Mouse (Mus musculus): ENCODE data around the gene Maff. TPM values are rescaled to one million over a fixed set of nuclear protein-coding genes. Genes with fewer than 3 reads are reported as not detected.

Maff gene
- polyA plus RNA-seq, 1 experiment from 2014 or later, result 2.3 TPM

DNA sequence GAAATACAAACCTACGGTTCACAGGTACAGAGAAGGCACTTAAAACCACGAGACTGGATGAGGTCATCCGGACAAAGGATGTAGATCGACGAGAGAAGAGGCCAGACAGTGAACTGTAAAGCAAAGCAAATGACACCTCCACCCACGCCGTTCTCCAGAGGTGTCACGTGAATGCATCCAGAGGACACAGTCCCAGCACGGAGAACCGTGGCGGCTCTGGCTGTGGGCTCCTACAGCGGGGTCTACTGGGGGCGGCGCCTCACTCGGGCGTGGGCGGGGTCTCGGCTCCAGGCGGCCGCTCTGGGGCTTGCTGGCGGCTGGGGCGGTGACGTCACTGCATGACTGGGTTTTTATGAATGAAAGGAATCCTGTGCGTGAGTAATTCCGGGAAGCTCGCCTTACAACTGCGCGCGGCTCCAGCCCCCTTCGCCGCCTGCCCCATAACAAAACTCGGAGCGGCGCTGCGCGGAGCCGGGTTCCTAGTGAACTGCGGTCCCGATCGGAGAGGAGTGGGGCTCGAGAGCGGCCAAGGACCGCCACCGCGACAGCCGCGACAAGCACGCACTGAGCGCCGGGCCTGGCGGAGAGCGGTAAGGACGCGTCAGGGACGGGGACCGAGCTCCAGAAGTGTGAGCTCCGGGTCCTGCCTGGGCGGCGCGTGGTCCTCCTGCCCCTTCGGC, 884 bp downstream of the Maff start:
- Histone ChIP-seq H3K4me2 (peak overlapping the region; percentile 99), H3K4me3 (ENCODE audit: low read depth, low read length) (peak overlapping the region; percentile 76), H3K9ac (ENCODE audit: low read length) (peak overlapping the region; percentile 73), H3K27me3 (ENCODE audit: control insufficient read depth, insufficient read depth, low read length) (peaks cover 6% of the 10 kb centered on the region), H3K4me1 (ENCODE audit: control insufficient read depth, insufficient read depth, low read length) (peaks cover 5% of the 10 kb centered on the region; the same call in 1 of the 2 replicates), H3K36me3 (ENCODE audit: control insufficient read depth, insufficient read depth, low read length) (no peaks in the 10 kb centered on the region), H3K9me3 (ENCODE audit: control insufficient read depth, low read length) (no peaks in the 10 kb centered on the region), H3K27ac (ENCODE audit: low read depth, low read length) (peak overlapping the region; percentile 40)
- DNase-seq (ENCODE audit: low spot score, missing footprints), result peak; percentile 99
- ATAC-seq (ENCODE audit: low FRiP score), result peak; percentile 91
- WGBS, result under 1% methylated on average over 60 of the region's 61 CpGs

DNA sequence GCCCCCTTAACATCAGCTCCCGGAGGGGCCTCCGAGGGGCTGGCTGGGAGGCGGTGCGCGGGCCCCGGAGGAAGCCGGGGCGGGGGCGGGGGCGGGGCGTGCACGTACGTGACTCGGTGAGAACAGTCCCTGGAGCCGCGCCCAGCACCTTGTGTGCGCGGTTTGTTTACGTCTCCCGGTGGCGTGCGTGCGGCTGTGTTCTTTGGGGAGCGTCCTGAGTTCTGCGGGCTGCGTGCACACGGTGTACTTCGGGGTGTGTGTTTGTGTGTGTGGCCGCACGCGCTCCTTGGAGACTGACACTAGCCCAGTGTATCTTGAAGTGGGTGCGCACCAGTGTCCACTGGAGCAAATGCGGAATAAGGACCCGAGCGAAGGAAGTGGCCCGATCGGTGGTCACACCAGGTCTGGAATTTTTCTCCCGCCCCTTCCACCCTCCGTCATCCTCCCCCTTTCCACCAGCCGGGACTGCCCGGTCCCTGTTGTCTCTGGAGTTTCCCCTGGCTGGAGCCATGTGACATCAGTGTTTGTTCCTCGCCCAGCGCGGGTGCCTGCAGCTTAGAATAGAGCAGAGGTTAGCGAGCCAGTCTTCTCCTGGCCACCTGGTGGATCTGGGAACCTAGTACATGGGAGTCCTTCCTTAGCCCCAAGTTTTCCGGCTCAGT, 1.6 kb downstream of the Maff start:
- Histone ChIP-seq H3K27me3 (ENCODE audit: control insufficient read depth, insufficient read depth, low read length) (peaks cover 6% of the 10 kb centered on the region), H3K9me3 (ENCODE audit: control insufficient read depth, low read length) (no peaks in the 10 kb centered on the region), H3K4me1 (ENCODE audit: control insufficient read depth, insufficient read depth, low read length) (peaks cover 5% of the 10 kb centered on the region; the same call in 1 of the 2 replicates), H3K36me3 (ENCODE audit: control insufficient read depth, insufficient read depth, low read length) (no peaks in the 10 kb centered on the region), H3K4me3 (ENCODE audit: low read depth, low read length) (peak overlapping the region; percentile 76), H3K9ac (ENCODE audit: low read length) (peak overlapping the region; percentile 73), H3K27ac (ENCODE audit: low read depth, low read length) (peak overlapping the region; percentile 40; the same call in 1 of the 2 replicates), H3K4me2 (peak overlapping the region; percentile 99)
- peak; percentile 94 for DNase-seq (ENCODE audit: low spot score, missing footprints)
- ATAC-seq (ENCODE audit: low FRiP score), result peak; percentile 51
- 1% methylated on average over 44 of the region's 46 CpGs for WGBS

GRCm38 (mm10) chr15:79348651-79349050, 2.2 kb downstream of the Maff start:
- H3K9ac ChIP-seq (ENCODE audit: low read length), result no peak overlapping the region
- H3K27ac ChIP-seq (ENCODE audit: low read depth, low read length), result no peak overlapping the region
- H3K27me3 ChIP-seq (ENCODE audit: control insufficient read depth, insufficient read depth, low read length), result peaks cover 6% of the 10 kb centered on the region
- H3K36me3 ChIP-seq (ENCODE audit: control insufficient read depth, insufficient read depth, low read length), result no peaks in the 10 kb centered on the region
- ATAC-seq (ENCODE audit: low FRiP score) (no peak), DNase-seq (ENCODE audit: low spot score, missing footprints) (no peak)
- H3K4me1 ChIP-seq (ENCODE audit: control insufficient read depth, insufficient read depth, low read length), result peaks cover 5% of the 10 kb centered on the region; the same call in 1 of the 2 replicates
- H3K4me3 ChIP-seq (ENCODE audit: low read depth, low read length), result peak overlapping the region; percentile 76
- H3K4me2 ChIP-seq, result peak overlapping the region; percentile 99
- no peaks in the 10 kb centered on the region for H3K9me3 ChIP-seq (ENCODE audit: control insufficient read depth, low read length)
- WGBS, result 78% methylated on average over 8 of the region's 8 CpGs

DNA sequence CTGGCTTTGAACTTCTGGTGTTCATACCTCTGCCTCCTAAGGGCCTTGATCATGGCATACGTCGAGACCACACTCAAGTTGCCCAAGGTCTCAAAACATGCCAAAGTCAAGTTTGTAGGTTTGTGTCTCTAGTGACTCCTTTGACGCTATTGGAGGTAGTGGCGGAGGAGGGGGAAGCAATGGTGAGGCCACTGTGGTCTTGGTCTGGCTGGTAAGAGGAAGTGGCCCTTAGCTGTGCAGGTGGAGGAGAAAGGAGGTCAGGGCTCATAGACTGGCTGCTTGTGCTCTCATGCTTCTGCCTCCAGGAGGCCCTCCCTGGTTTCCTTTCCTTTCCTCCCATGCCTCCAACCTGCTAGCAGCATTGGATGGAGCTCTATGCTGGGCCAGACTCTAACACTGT, 4.4 kb downstream of the Maff start:
- Histone ChIP-seq H3K9me3 (ENCODE audit: control insufficient read depth, low read length) (no peaks in the 10 kb centered on the region), H3K4me1 (ENCODE audit: control insufficient read depth, insufficient read depth, low read length) (peaks cover 5% of the 10 kb centered on the region; the same call in 1 of the 2 replicates), H3K4me2 (no peak overlapping the region), H3K9ac (ENCODE audit: low read length) (no peak overlapping the region), H3K36me3 (ENCODE audit: control insufficient read depth, insufficient read depth, low read length) (no peaks in the 10 kb centered on the region), H3K4me3 (ENCODE audit: low read depth, low read length) (no peak overlapping the region), H3K27me3 (ENCODE audit: control insufficient read depth, insufficient read depth, low read length) (peaks cover 8% of the 10 kb centered on the region), H3K27ac (ENCODE audit: low read depth, low read length) (no peak overlapping the region)
- DNase-seq (ENCODE audit: low spot score, missing footprints) (no peak), ATAC-seq (ENCODE audit: low FRiP score) (no peak)
- 96% methylated on average over 4 of the region's 4 CpGs for WGBS

DNA sequence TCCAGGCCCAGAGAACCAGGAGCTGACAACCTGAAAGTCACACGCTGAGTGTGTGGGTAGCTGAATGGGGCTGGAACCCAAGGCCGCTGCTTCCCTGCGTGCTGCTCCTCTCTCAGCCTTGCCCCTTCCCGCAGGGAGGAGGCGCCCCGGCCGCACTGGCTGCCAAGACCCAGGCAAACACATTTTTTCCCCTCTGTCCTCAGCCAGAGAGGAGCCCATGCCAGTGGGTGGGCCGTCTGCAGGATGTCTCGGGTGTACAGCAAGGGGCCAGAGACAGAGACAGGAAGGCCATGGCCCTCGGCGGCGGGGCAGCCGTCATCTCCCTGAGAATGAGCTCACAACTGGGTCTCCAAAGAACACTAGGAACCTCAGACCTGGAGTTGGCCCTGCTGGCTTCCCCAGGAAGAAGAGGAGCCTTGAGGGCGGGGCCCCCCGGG, 4.9 kb downstream of the Maff start:
- Histone ChIP-seq H3K27me3 (ENCODE audit: control insufficient read depth, insufficient read depth, low read length) (peaks cover 9% of the 10 kb centered on the region), H3K9me3 (ENCODE audit: control insufficient read depth, low read length) (no peaks in the 10 kb centered on the region), H3K4me2 (no peak overlapping the region), H3K27ac (ENCODE audit: low read depth, low read length) (no peak overlapping the region), H3K4me1 (ENCODE audit: control insufficient read depth, insufficient read depth, low read length) (peaks cover 5% of the 10 kb centered on the region; the same call in 1 of the 2 replicates), H3K4me3 (ENCODE audit: low read depth, low read length) (no peak overlapping the region), H3K36me3 (ENCODE audit: control insufficient read depth, insufficient read depth, low read length) (no peaks in the 10 kb centered on the region), H3K9ac (ENCODE audit: low read length) (no peak overlapping the region)
- 29% methylated on average over 15 of the region's 15 CpGs for WGBS
- ATAC-seq (ENCODE audit: low FRiP score), result no peak
- no peak for DNase-seq (ENCODE audit: low spot score, missing footprints)

DNA sequence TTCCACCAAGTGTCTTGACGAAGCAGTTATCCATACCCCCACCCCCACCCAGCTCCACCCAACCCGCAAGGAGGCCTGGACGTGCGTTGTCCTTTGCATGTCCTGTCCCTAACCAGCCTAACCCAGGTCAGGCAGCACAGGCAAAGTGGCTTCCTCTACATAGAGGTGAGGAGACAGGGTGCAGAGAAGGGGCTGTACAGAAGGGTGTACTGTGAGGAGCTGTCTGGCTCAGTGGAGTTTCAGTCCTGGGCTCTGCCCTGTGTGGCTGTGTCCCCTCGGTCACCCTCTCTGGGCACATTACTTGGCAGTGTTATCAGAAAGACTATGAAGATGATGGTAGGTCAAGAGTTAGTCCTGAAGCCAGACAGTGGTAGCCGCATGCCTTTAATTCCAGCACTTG, 6.1 kb downstream of the Maff start:
- ATAC-seq (ENCODE audit: low FRiP score) (no peak), DNase-seq (ENCODE audit: low spot score, missing footprints) (no peak)
- Histone ChIP-seq H3K4me3 (ENCODE audit: low read depth, low read length) (no peak overlapping the region), H3K4me1 (ENCODE audit: control insufficient read depth, insufficient read depth, low read length) (peaks cover 11% of the 10 kb centered on the region; the same call in 1 of the 2 replicates), H3K9ac (ENCODE audit: low read length) (no peak overlapping the region), H3K9me3 (ENCODE audit: control insufficient read depth, low read length) (no peaks in the 10 kb centered on the region), H3K36me3 (ENCODE audit: control insufficient read depth, insufficient read depth, low read length) (no peaks in the 10 kb centered on the region), H3K27ac (ENCODE audit: low read depth, low read length) (no peak overlapping the region), H3K27me3 (ENCODE audit: control insufficient read depth, insufficient read depth, low read length) (peaks cover 20% of the 10 kb centered on the region), H3K4me2 (no peak overlapping the region)
- 84% methylated on average over 6 of the region's 6 CpGs for WGBS

- no peak overlapping the region for H3K4me3 ChIP-seq (ENCODE audit: low read depth, low read length)
- ATAC-seq (ENCODE audit: low FRiP score) (no peak), DNase-seq (ENCODE audit: low spot score, missing footprints) (peak; percentile 56)
- WGBS, result 90% methylated on average over 5 of the region's 5 CpGs
- H3K27ac ChIP-seq (ENCODE audit: low read depth, low read length), result no peak overlapping the region
- H3K4me2 ChIP-seq, result no peak overlapping the region
- peaks cover 19% of the 10 kb centered on the region for H3K27me3 ChIP-seq (ENCODE audit: control insufficient read depth, insufficient read depth, low read length)
- no peaks in the 10 kb centered on the region for H3K9me3 ChIP-seq (ENCODE audit: control insufficient read depth, low read length)
- no peaks in the 10 kb centered on the region for H3K36me3 ChIP-seq (ENCODE audit: control insufficient read depth, insufficient read depth, low read length)
- H3K4me1 ChIP-seq (ENCODE audit: control insufficient read depth, insufficient read depth, low read length), result peaks cover 13% of the 10 kb centered on the region
- no peak overlapping the region for H3K9ac ChIP-seq (ENCODE audit: low read length)
These were observed 7.4 kb downstream of the Maff start for GRCm38 (mm10) chr15:79353690-79354305.

- WGBS, result 78% methylated on average over 4 of the region's 4 CpGs
- Histone ChIP-seq H3K27me3 (ENCODE audit: control insufficient read depth, insufficient read depth, low read length) (peaks cover 19% of the 10 kb centered on the region), H3K4me1 (ENCODE audit: control insufficient read depth, insufficient read depth, low read length) (peaks cover 13% of the 10 kb centered on the region), H3K9me3 (ENCODE audit: control insufficient read depth, low read length) (no peaks in the 10 kb centered on the region), H3K36me3 (ENCODE audit: control insufficient read depth, insufficient read depth, low read length) (no peaks in the 10 kb centered on the region), H3K9ac (ENCODE audit: low read length) (no peak overlapping the region), H3K4me3 (ENCODE audit: low read depth, low read length) (no peak overlapping the region), H3K4me2 (no peak overlapping the region), H3K27ac (ENCODE audit: low read depth, low read length) (no peak overlapping the region)
- DNase-seq (ENCODE audit: low spot score, missing footprints) (no peak), ATAC-seq (ENCODE audit: low FRiP score) (no peak)
These were observed 8.2 kb downstream of the Maff start for GRCm38 (mm10) chr15:79354619-79355018.

- ATAC-seq (ENCODE audit: low FRiP score) (no peak), DNase-seq (ENCODE audit: low spot score, missing footprints) (no peak)
- Histone ChIP-seq H3K4me1 (ENCODE audit: control insufficient read depth, insufficient read depth, low read length) (peaks cover 13% of the 10 kb centered on the region), H3K27me3 (ENCODE audit: control insufficient read depth, insufficient read depth, low read length) (peaks cover 19% of the 10 kb centered on the region), H3K27ac (ENCODE audit: low read depth, low read length) (no peak overlapping the region), H3K36me3 (ENCODE audit: control insufficient read depth, insufficient read depth, low read length) (no peaks in the 10 kb centered on the region; the same call in 1 of the 2 replicates), H3K9ac (ENCODE audit: low read length) (no peak overlapping the region), H3K4me2 (peak overlapping the region; percentile 87), H3K4me3 (ENCODE audit: low read depth, low read length) (no peak overlapping the region; the same call in 1 of the 2 replicates), H3K9me3 (ENCODE audit: control insufficient read depth, low read length) (no peaks in the 10 kb centered on the region)
- 85% methylated on average over 8 of the region's 8 CpGs for WGBS
These were observed 10.1 kb downstream of the Maff start for GRCm38 (mm10) chr15:79356481-79356880.
